Mouse (Mus musculus) myocyte (in vitro differentiated cells): ENCODE measurements at regions not wholly inside any gene's neighbourhood (a gene's known extent, or its start where the extent isn't known, plus 50 kb on each side); places are given as distances from the start of the nearest gene placed in this dataset.
A peak's percentile ranks its signal among the peaks of the same experiment; 100 is the strongest.

Source experiments
- H3K27me3 ChIP-seq: one replicate; pipeline ENCODE4 v1.6.1; 2011; ENCODE audit not compliant: control insufficient read depth, insufficient read depth, insufficient read length
- H3K36me3 ChIP-seq: one replicate; pipeline ENCODE4 v1.6.1; 2011; ENCODE audit not compliant: control insufficient read depth, insufficient read depth
- H3K4me2 ChIP-seq: one replicate; pipeline ENCODE4 v1.6.1; 2011; ENCODE audit warnings: low read depth, control low read depth
- H3K4me3 ChIP-seq: one replicate; pipeline ENCODE4 v1.5.1; 2011; ENCODE audit warnings: mild to moderate bottlenecking, control low read depth, moderate library complexity
- H3K79me2 ChIP-seq: one replicate; pipeline ENCODE4 v1.6.1; 2011; ENCODE audit not compliant: control insufficient read depth, insufficient read depth
- H3ac ChIP-seq: one replicate; pipeline ENCODE4 v1.6.1; 2011; ENCODE audit not compliant: control insufficient read depth, insufficient read length
- CEBPB ChIP-seq: IDR thresholded peaks from 2 replicates; pipeline ENCODE4 v1.6.1; 2011; ENCODE audit warnings: mild to moderate bottlenecking, moderate library complexity; ENCODE audit not compliant: poor library complexity, insufficient read depth, severe bottlenecking
- E2F4 ChIP-seq: IDR thresholded peaks from one replicate; pipeline ENCODE4 v1.6.1; 2011; ENCODE audit warnings: mild to moderate bottlenecking, control low read depth, moderate library complexity; ENCODE audit not compliant: insufficient read depth
- MAX ChIP-seq: IDR thresholded peaks from one replicate; pipeline ENCODE4 v1.6.1; 2011; ENCODE audit warnings: low read depth, mild to moderate bottlenecking, control low read depth
- MYOD1 ChIP-seq, 3 experiments: IDR thresholded peaks; one replicate each; pipeline ENCODE4 v1.6.1; 2011; ENCODE audit warnings: control low read depth in 2 of 3, low read depth in 2 of 3, mild to moderate bottlenecking in 2 of 3, moderate library complexity in 1 of 3; ENCODE audit not compliant: insufficient read length in 2 of 3, control insufficient read depth in 1 of 3
- MYOG ChIP-seq, 3 experiments: IDR thresholded peaks; one replicate each; pipeline ENCODE4 v1.6.1; 2011; ENCODE audit warnings: control low read depth in 2 of 3, low read depth in 2 of 3, mild to moderate bottlenecking in 2 of 3; ENCODE audit not compliant: insufficient read length in 2 of 3, control insufficient read depth in 1 of 3, insufficient read depth in 1 of 3
- POLR2A ChIP-seq: IDR thresholded peaks from one replicate; pipeline ENCODE4 v1.6.1; 2011; ENCODE audit warnings: low read depth, mild to moderate bottlenecking, control low read depth, moderate library complexity; ENCODE audit not compliant: insufficient read length
- POLR2AphosphoS2 ChIP-seq: IDR thresholded peaks from one replicate; pipeline ENCODE4 v1.6.1; 2011; ENCODE audit warnings: low read depth, control low read depth; ENCODE audit not compliant: insufficient read length
- REST ChIP-seq: IDR thresholded peaks from one replicate; pipeline ENCODE4 v1.6.1; 2011; ENCODE audit warnings: mild to moderate bottlenecking, control low read depth, moderate library complexity; ENCODE audit not compliant: insufficient read depth, insufficient read length
- SRF ChIP-seq: IDR thresholded peaks from one replicate; pipeline ENCODE4 v1.6.1; 2011; ENCODE audit warnings: low read depth; ENCODE audit not compliant: control insufficient read depth, insufficient read length
- TCF12 ChIP-seq: IDR thresholded peaks from one replicate; pipeline ENCODE4 v1.6.1; 2011; ENCODE audit warnings: mild to moderate bottlenecking, control low read depth; ENCODE audit not compliant: poor library complexity, insufficient read depth, severe bottlenecking
- TCF3 ChIP-seq: IDR thresholded peaks from one replicate; pipeline ENCODE4 v1.6.1; 2011; ENCODE audit warnings: low read depth, control low read depth; ENCODE audit not compliant: insufficient read length
- USF1 ChIP-seq: IDR thresholded peaks from one replicate; pipeline ENCODE4 v1.6.1; 2011; ENCODE audit warnings: low read depth, mild to moderate bottlenecking, control low read depth, moderate library complexity

GRCm38 (mm10) chr6:52421771-52422170, 108.5 kb downstream of the Evx1 start:
- H3K27me3 ChIP-seq = no peaks in the 10 kb centered on the region

GRCm38 (mm10) chr6:52422686-52423085, 109.4 kb downstream of the Evx1 start:
- no peak overlapping the region for H3ac ChIP-seq
- H3K79me2 ChIP-seq = no peaks in the 10 kb centered on the region
- TF ChIP-seq TCF3 (no peak), POLR2A (no peak), POLR2AphosphoS2 (no peak), TCF12 (no peak), MYOG (IDR thresholded peaks at IDR 0.05; ENCODE audit: control insufficient read depth in 1 of 3, insufficient read depth in 1 of 3, insufficient read length in 2 of 3, low read depth in 2 of 3) (no peak), E2F4 (no peak), SRF (no peak), MAX (no peak)
- no peak overlapping the region for H3K4me3 ChIP-seq
- no peak overlapping the region for H3K4me2 ChIP-seq
- H3K36me3 ChIP-seq = no peaks in the 10 kb centered on the region
- H3K27me3 ChIP-seq = no peaks in the 10 kb centered on the region

More at GRCm38 (mm10) chr6:52421771-52422170, 108.5 kb downstream of the Evx1 start:
- no peak overlapping the region for H3K4me3 ChIP-seq
- no peak overlapping the region for H3ac ChIP-seq
- no peak for TF ChIP-seq TCF12
- no peak for TF ChIP-seq POLR2AphosphoS2
- no peak for TF ChIP-seq CEBPB
- TF ChIP-seq SRF = no peak
- no peak for TF ChIP-seq TCF3
- no peak for TF ChIP-seq E2F4
- TF ChIP-seq REST = no peak
- TF ChIP-seq MAX = no peak
- no peak for TF ChIP-seq POLR2A
- no peak for TF ChIP-seq MYOG (IDR thresholded peaks at IDR 0.05; ENCODE audit: control insufficient read depth in 1 of 3, insufficient read depth in 1 of 3, insufficient read length in 2 of 3, low read depth in 2 of 3)
- no peak for TF ChIP-seq MYOD1 (IDR thresholded peaks at IDR 0.05; ENCODE audit: control insufficient read depth in 1 of 3, insufficient read length in 2 of 3, low read depth in 2 of 3)
- no peak overlapping the region for H3K4me2 ChIP-seq
- H3K79me2 ChIP-seq = no peaks in the 10 kb centered on the region
- H3K36me3 ChIP-seq = no peaks in the 10 kb centered on the region

GRCm38 (mm10) chr6:52423581-52424107, 110.3 kb downstream of the Evx1 start:
- H3K4me2 ChIP-seq = no peak overlapping the region
- no peaks in the 10 kb centered on the region for H3K36me3 ChIP-seq
- H3K27me3 ChIP-seq = no peaks in the 10 kb centered on the region
- no peak overlapping the region for H3K4me3 ChIP-seq
- no peaks in the 10 kb centered on the region for H3K79me2 ChIP-seq
- TF ChIP-seq MYOD1 (IDR thresholded peaks at IDR 0.05; ENCODE audit: control insufficient read depth in 1 of 3, insufficient read length in 2 of 3, low read depth in 2 of 3) = no peak
- TF ChIP-seq USF1 = peak; percentile 65
- no peak overlapping the region for H3ac ChIP-seq

- no peak overlapping the region for H3ac ChIP-seq
- H3K4me3 ChIP-seq = no peak overlapping the region
- H3K4me2 ChIP-seq = no peak overlapping the region
- H3K79me2 ChIP-seq = no peaks in the 10 kb centered on the region
- H3K36me3 ChIP-seq = no peaks in the 10 kb centered on the region
- H3K27me3 ChIP-seq = no peaks in the 10 kb centered on the region
- TF ChIP-seq SRF (no peak), CEBPB (no peak), USF1 (no peak), TCF12 (no peak), POLR2A (no peak)
Observed at GRCm38 (mm10) chr6:52424440-52424839, 111.1 kb downstream of the Evx1 start.

GRCm38 (mm10) chr6:52425082-52425481, 111.8 kb downstream of the Evx1 start:
- Histone ChIP-seq H3K4me3 (no peak overlapping the region), H3ac (no peak overlapping the region), H3K79me2 (no peaks in the 10 kb centered on the region), H3K27me3 (no peaks in the 10 kb centered on the region), H3K4me2 (no peak overlapping the region), H3K36me3 (no peaks in the 10 kb centered on the region)
- TF ChIP-seq MYOG (IDR thresholded peaks at IDR 0.05; ENCODE audit: control insufficient read depth in 1 of 3, insufficient read depth in 1 of 3, insufficient read length in 2 of 3, low read depth in 2 of 3) (no peak), POLR2AphosphoS2 (no peak), MAX (no peak), MYOD1 (IDR thresholded peaks at IDR 0.05; ENCODE audit: control insufficient read depth in 1 of 3, insufficient read length in 2 of 3, low read depth in 2 of 3) (no peak), REST (no peak), TCF12 (no peak), CEBPB (no peak), USF1 (no peak), SRF (no peak), POLR2A (no peak), E2F4 (no peak), TCF3 (no peak)
